Mouse (Mus musculus) thymus, adult 2 months (tissue): ENCODE results near the gene Tlx1.

ENCODE experiments used
- CTCF ChIP-seq: fragments of 200-500 bp; IDR thresholded peaks from 2 replicates; pipeline ENCODE4 v1.5.1; 2012; ENCODE audit warnings: mild to moderate bottlenecking, control low read depth, low read length, moderate library complexity, borderline replicate concordance; ENCODE audit not compliant: control insufficient read depth, poor library complexity, insufficient read depth; ENCODE audit errors: extremely low read depth
- POLR2A ChIP-seq: fragments of 200-500 bp; IDR thresholded peaks from 2 replicates; pipeline ENCODE4 v1.6.1; 2012; ENCODE audit warnings: mild to moderate bottlenecking, low read length, control low read depth, moderate library complexity; ENCODE audit not compliant: control insufficient read depth, poor library complexity, insufficient read depth; ENCODE audit errors: extremely low read depth

GRCm38 (mm10) chr19:45147071-45147470 lies 3.4 kb upstream of the Tlx1 start:
- TF ChIP-seq POLR2A (no peak), CTCF (no peak)
